Mouse (Mus musculus) hindbrain, embryonic 16.5 days (tissue): Measurements from ENCODE around the gene Dck. TPM values are rescaled to one million over a fixed set of nuclear protein-coding genes. Genes with fewer than 3 reads are reported as not detected.

Experiments
- polyA plus RNA-seq: library from polyadenylated mRNA; unstranded; fragments of >200 nt; fragmentation: Nextera tagmentation; extraction: Ambion mirVana; gene quantifications from 2 replicates; pipeline ENCODE4 v1.2.1, GENCODE M21; 2015

Gene Dck
- polyA plus RNA-seq, 1 experiment from 2014 or later: 41.7 TPM

Other genes starting within 250 kb of the Dck start
- gene Jchain, start 237.1 kb upstream of the Dck start, polyA plus RNA-seq: 0.14 and 0.40 TPM in 2 replicates
- gene Utp3, start 210.5 kb upstream of the Dck start, polyA plus RNA-seq: 47.6 and 48.3 TPM in 2 replicates
- gene Rufy3, start 200.0 kb upstream of the Dck start, polyA plus RNA-seq: 247 and 253 TPM in 2 replicates
- 39.4 and 54.5 TPM in 2 replicates for gene Grsf1, start 88.8 kb upstream of the Dck start, polyA plus RNA-seq
- 7.5 and 9.4 TPM in 2 replicates for gene Mob1b, start 44.1 kb upstream of the Dck start, polyA plus RNA-seq
- gene Slc4a4, start 121.8 kb downstream of the Dck start, polyA plus RNA-seq: 9.1 and 9.5 TPM in 2 replicates